Mouse (Mus musculus) C2C12 (cell line): ENCODE measurements around the gene Tbc1d13.

ENCODE experiments used
- CTCF ChIP-seq: IDR thresholded peaks from one replicate; pipeline ENCODE4 v1.5.1; 2011; ENCODE audit not compliant: control insufficient read depth, insufficient read depth, insufficient read length
- MAX ChIP-seq: IDR thresholded peaks from one replicate; pipeline ENCODE4 v1.6.1; 2011; ENCODE audit warnings: mild to moderate bottlenecking, control low read depth
- MYOD1 ChIP-seq: IDR thresholded peaks from one replicate; pipeline ENCODE4 v1.6.1; 2011; ENCODE audit warnings: low read depth; ENCODE audit not compliant: control insufficient read depth, insufficient read length
- MYOG ChIP-seq: IDR thresholded peaks from one replicate; pipeline ENCODE4 v1.6.1; 2011; ENCODE audit not compliant: control insufficient read depth, insufficient read length; ENCODE audit errors: extremely low read depth
- USF1 ChIP-seq: IDR thresholded peaks from one replicate; pipeline ENCODE4 v1.6.1; 2011; ENCODE audit warnings: low read depth, mild to moderate bottlenecking, control low read depth, moderate library complexity

GRCm38 (mm10) chr2:30095882-30096527, 37.5 kb upstream of the Tbc1d13 start:
- TF ChIP-seq CTCF (peak; percentile 57), MYOD1 (no peak), MAX (no peak), MYOG (no peak), USF1 (no peak)
